Mouse (Mus musculus) central nervous system, embryonic 18 days (tissue): ENCODE results near the gene Polr3a. TPM values are rescaled to one million over a fixed set of nuclear protein-coding genes. Genes with fewer than 3 reads are reported as not detected.

Experiments
- polyA plus RNA-seq: library from polyadenylated mRNA; depleted of rRNA; stranded (reverse); fragments of >200 nt; gene quantifications from 2 replicates; pipeline ENCODE4 v1.2.3, GENCODE M21; 2012; rRNA removed

The Polr3a gene
- polyA plus RNA-seq, result 14.1 and 15.1 TPM in 2 replicates

DNA sequence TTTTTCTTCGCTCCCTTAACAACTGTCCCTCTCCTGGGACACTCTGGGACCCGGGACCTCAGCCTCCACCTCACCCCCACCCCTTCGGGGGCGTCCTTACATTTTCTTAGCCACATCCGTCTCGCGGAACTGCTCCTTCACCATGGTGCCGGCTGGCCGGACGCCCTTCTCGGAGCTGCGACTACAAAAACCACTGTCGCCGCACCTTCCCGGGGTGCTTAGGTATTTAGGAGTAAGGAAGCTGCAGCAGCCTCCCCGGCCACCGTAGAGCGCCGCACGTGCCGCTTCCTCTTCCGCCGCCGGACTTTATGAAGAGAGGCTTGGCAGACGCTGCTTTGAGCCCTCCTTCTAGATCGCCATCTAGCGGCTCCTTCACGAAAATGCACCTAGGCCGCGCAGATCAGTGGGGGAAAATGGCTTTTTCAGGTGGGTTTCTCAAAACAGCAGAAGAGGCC lies at the start of gene Polr3a, which contains the start of gene Rps24:
Polr3a (minus strand) TSS at position 286 of the 455 bp plus-strand sequence.
Rps24 (plus strand) TSS at position 353 of the 455 bp plus-strand sequence.

Other genes with a start within 250 kb of the Polr3a start
- 61.5 and 63.3 TPM in 2 replicates for gene Dlg5, start 241.1 kb downstream of the Polr3a start, polyA plus RNA-seq
- 0.04 and 0.05 TPM in 2 replicates for gene E330034G19Rik, start 193.8 kb downstream of the Polr3a start, polyA plus RNA-seq
- 2,526 and 2,845 TPM in 2 replicates for gene Rps24, start 67 bp upstream of the Polr3a start, polyA plus RNA-seq